Mouse (Mus musculus) embryonic facial prominence, embryonic 13.5 days (tissue): ENCODE data around the gene Fiz1. TPM values are rescaled to one million over a fixed set of nuclear protein-coding genes. Genes with fewer than 3 reads are reported as not detected.
A peak's percentile ranks its signal among the peaks of the same experiment; 100 is the strongest.

Experiments
- ATAC-seq: fragments of 200-750 bp; cut with Nextera tagmentation; 2 replicates; pipeline ENCODE4 v1.8.0; 2017; ENCODE audit warnings: low read depth; ENCODE audit not compliant: insufficient number of reproducible peaks, insufficient read depth, low FRiP score, low TSS enrichment
- H3K27ac ChIP-seq: fragments of 300-500 bp; sonication (generic); 2 replicates; pipeline ENCODE4 v1.5.1; 2015; ENCODE audit warnings: moderate library complexity, mild to moderate bottlenecking, inconsistent platforms
- H3K27me3 ChIP-seq: fragments of 300-500 bp; sonication (generic); 2 replicates; pipeline ENCODE4 v1.6.1; 2015; ENCODE audit warnings: mild to moderate bottlenecking, inconsistent platforms
- H3K36me3 ChIP-seq: fragments of 300-500 bp; sonication (generic); 2 replicates; pipeline ENCODE4 v1.6.1; 2015; ENCODE audit warnings: mild to moderate bottlenecking, inconsistent platforms
- H3K4me1 ChIP-seq: fragments of 300-500 bp; sonication (generic); 2 replicates; pipeline ENCODE4 v1.6.1; 2015; ENCODE audit warnings: inconsistent platforms
- H3K4me2 ChIP-seq: fragments of 300-500 bp; sonication (generic); 2 replicates; pipeline ENCODE4 v1.6.1; 2015; ENCODE audit warnings: moderate library complexity, mild to moderate bottlenecking, inconsistent platforms
- H3K4me3 ChIP-seq: fragments of 300-500 bp; sonication (generic); 2 replicates; pipeline ENCODE4 v1.5.1; 2015; ENCODE audit warnings: mild to moderate bottlenecking, inconsistent platforms
- H3K9ac ChIP-seq: fragments of 300-500 bp; sonication (generic); 2 replicates; pipeline ENCODE4 v1.6.1; 2015; ENCODE audit warnings: mild to moderate bottlenecking, inconsistent platforms
- H3K9me3 ChIP-seq: fragments of 300-500 bp; sonication (generic); 2 replicates; pipeline ENCODE4 v1.6.1; 2016; ENCODE audit warnings: inconsistent platforms
- WGBS: fragments of 180-500 bp; shearing (Covaris S2); methylation state at CpG from one replicate; pipeline ENCODE4 v1.1.7; 2015; ENCODE audit warnings: mixed read lengths; 5-methylcytosine and 5-hydroxymethylcytosine counted together
- polyA plus RNA-seq: library from polyadenylated mRNA; unstranded; fragments of >200 nt; fragmentation: Nextera tagmentation; extraction: Ambion mirVana; gene quantifications from 2 replicates; pipeline ENCODE4 v1.2.1, GENCODE M21; 2015

Fiz1 gene
- polyA plus RNA-seq, 1 experiment from 2014 or later = 47.9 TPM

DNA sequence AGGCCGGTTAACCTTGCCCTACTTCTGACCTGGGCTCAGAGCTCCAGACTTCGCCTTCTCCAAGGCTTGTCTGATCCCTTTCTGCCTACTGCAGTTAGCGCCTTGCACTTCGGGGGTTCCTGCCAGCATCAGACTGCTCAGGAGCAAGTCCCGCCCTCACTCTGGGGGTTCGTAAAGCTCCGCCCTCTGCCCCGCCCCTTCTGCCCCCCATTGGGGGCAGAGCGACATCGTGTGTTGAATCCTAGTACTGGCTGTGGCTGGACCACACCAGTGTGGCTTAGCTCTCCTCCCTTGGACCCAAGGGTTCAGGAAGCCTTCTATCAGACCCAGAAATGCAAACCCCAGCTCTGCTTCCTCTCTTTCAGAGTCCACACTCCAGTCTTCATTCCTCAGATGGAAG, 50.2 kb downstream of the Fiz1 start, which contains the start of gene Sbk2:
Gene Sbk2, minus strand, starts transcription at position 135 of the 400 bp plus-strand sequence.
- Histone ChIP-seq H3K9ac (no peak within 1 kb of the TSS), H3K4me1 (no peaks in the 10 kb centered on the region), H3K4me2 (peak within 1 kb of the TSS; percentile 38), H3K36me3 (no peaks in the 10 kb centered on the region), H3K27ac (no peak within 1 kb of the TSS), H3K4me3 (0 out of 2 replicates have a peak within 1 kb of the TSS, but pooled peaks have one; percentile 12), H3K9me3 (no peaks in the 10 kb centered on the region), H3K27me3 (no peaks in the 10 kb centered on the region; the same call in 1 of the 2 replicates)
- 5% methylated on average over 10 of the region's 10 CpGs for WGBS
- no peak; the same call in 1 of the 2 replicates for ATAC-seq

DNA sequence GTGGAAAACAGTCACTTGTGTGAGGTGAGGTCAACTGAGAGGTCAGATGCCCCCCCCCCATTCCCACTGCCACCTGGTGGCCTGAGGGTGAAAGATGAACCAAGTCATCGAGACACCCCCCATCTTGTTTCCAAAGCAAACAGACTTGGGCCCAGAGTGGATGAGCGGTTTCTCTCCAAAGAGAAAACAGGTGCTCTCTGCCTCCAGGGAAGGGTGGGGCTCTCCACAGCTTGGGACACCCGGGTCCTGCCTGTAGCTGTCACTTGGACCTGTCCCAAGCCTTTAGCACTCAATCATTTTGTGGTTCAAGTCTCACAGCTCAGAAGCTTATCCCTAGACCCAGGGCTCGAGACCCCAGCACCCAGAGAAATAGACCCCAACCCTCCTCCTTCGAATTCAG, 51.0 kb downstream of the Fiz1 start:
- H3K4me2 ChIP-seq = no peak overlapping the region
- no peak overlapping the region for H3K9ac ChIP-seq
- ATAC-seq = no peak
- no peak overlapping the region for H3K4me3 ChIP-seq
- H3K27ac ChIP-seq = no peak overlapping the region
- H3K9me3 ChIP-seq = no peaks in the 10 kb centered on the region
- no peaks in the 10 kb centered on the region for H3K4me1 ChIP-seq
- WGBS = 57% methylated on average over 5 of the region's 5 CpGs
- no peaks in the 10 kb centered on the region; the same call in 1 of the 2 replicates for H3K27me3 ChIP-seq
- no peaks in the 10 kb centered on the region for H3K36me3 ChIP-seq

DNA sequence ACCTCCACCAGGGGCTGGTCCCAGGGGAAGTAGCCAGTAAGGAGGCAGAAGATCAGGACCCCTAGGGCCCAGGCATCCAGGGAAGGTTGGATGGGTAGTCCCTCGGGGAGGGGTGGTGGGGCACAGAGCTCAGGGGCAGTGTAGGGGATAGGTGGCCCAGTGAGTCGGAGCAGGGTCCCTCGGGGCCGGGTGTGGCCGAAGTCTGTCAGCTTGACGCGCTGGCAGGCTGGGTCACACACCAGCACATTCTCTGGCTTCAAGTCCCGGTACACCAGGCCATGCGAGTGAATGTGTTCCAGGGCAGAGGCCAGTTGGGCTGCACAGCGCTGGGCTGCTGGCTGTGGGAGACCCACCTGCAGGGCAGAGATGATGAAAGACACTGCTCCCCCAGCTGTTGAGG, 57.1 kb downstream of the Fiz1 start:
- Histone ChIP-seq H3K27ac (no peak overlapping the region), H3K27me3 (peaks cover 6% of the 10 kb centered on the region; the same call in 1 of the 2 replicates), H3K4me1 (no peaks in the 10 kb centered on the region), H3K4me2 (no peak overlapping the region), H3K9ac (0 out of 2 replicates have a peak overlapping the region, but pooled peaks have one; percentile 36), H3K4me3 (no peak overlapping the region), H3K36me3 (no peaks in the 10 kb centered on the region), H3K9me3 (no peaks in the 10 kb centered on the region)
- no peak; the same call in 1 of the 2 replicates for ATAC-seq
- 77% methylated on average over 10 of the region's 10 CpGs for WGBS

Other genes starting within 250 kb of the Fiz1 start
- not detected in 2 replicates for gene Fam71e2, start 243.4 kb downstream of the Fiz1 start, polyA plus RNA-seq
- not detected in 2 replicates for gene Il11, start 231.8 kb downstream of the Fiz1 start, polyA plus RNA-seq
- gene Tmem190, start 231.8 kb downstream of the Fiz1 start, polyA plus RNA-seq = not detected in 2 replicates
- 6.3 and 7.2 TPM in 2 replicates for gene Tmem238, start 225.0 kb downstream of the Fiz1 start, polyA plus RNA-seq
- gene Rpl28, start 221.8 kb downstream of the Fiz1 start, polyA plus RNA-seq = 335 and 398 TPM in 2 replicates
- 347 and 400 TPM in 2 replicates for gene Ube2s, start 202.1 kb downstream of the Fiz1 start, polyA plus RNA-seq
- 0.39 and 0.63 TPM in 2 replicates for gene Shisa7, start 170.0 kb downstream of the Fiz1 start, polyA plus RNA-seq
- 5.9 and 6.5 TPM in 2 replicates for gene Isoc2b, start 144.4 kb downstream of the Fiz1 start, polyA plus RNA-seq
- 1.3 TPM in 2 replicates for gene Isoc2a, start 137.5 kb downstream of the Fiz1 start, polyA plus RNA-seq
- gene Gm36210, start 108.2 kb downstream of the Fiz1 start, polyA plus RNA-seq = 0.15 TPM in 1 of 2 replicates, not detected in the other
- 4.3 and 4.8 TPM in 2 replicates for gene Zfp628, start 99.5 kb downstream of the Fiz1 start, polyA plus RNA-seq
- gene Nat14, start 92.7 kb downstream of the Fiz1 start, polyA plus RNA-seq = 3.3 and 4.6 TPM in 2 replicates
- 0.51 and 0.62 TPM in 2 replicates for gene Ssc5d, start 88.9 kb downstream of the Fiz1 start, polyA plus RNA-seq
- 0.18 TPM in 1 of 2 replicates, not detected in the other for gene Sbk2, start 50.3 kb downstream of the Fiz1 start, polyA plus RNA-seq
- gene Sbk3, start 43.5 kb downstream of the Fiz1 start, polyA plus RNA-seq = 0.08 TPM in 1 of 2 replicates, not detected in the other
- 38.4 and 42.0 TPM in 2 replicates for gene Zfp579, start 18.5 kb downstream of the Fiz1 start, polyA plus RNA-seq
- gene Zfp524, start 282 bp downstream of the Fiz1 start, polyA plus RNA-seq = 10.3 and 12.0 TPM in 2 replicates
- 1.2 TPM in 1 of 2 replicates, not detected in the other for gene Gm44973, start 799 bp upstream of the Fiz1 start, polyA plus RNA-seq
- gene Zfp865, start 5.7 kb upstream of the Fiz1 start, polyA plus RNA-seq = 7.7 and 7.9 TPM in 2 replicates
- gene Ccdc106, start 5.9 kb upstream of the Fiz1 start, polyA plus RNA-seq = 46.1 and 55.4 TPM in 2 replicates
- not detected in 2 replicates for gene 4632433K11Rik, start 19.4 kb upstream of the Fiz1 start, polyA plus RNA-seq
- 5.6 and 5.9 TPM in 2 replicates for gene Zfp784, start 23.7 kb upstream of the Fiz1 start, polyA plus RNA-seq
- gene Zfp580, start 36.8 kb upstream of the Fiz1 start, polyA plus RNA-seq = 44.7 and 45.9 TPM in 2 replicates
- gene U2af2, start 47.4 kb upstream of the Fiz1 start, polyA plus RNA-seq = 137 and 155 TPM in 2 replicates
- 63.8 and 70.5 TPM in 2 replicates for gene Epn1, start 65.5 kb upstream of the Fiz1 start, polyA plus RNA-seq
- not detected in 2 replicates for gene Rfpl4, start 102.3 kb upstream of the Fiz1 start, polyA plus RNA-seq
- gene Rasl2-9, start 111.3 kb upstream of the Fiz1 start, polyA plus RNA-seq = 0.35 and 0.80 TPM in 2 replicates
- gene Vmn1r55, start 135.0 kb upstream of the Fiz1 start, polyA plus RNA-seq = 0.03 TPM in 1 of 2 replicates, not detected in the other
- gene Vmn1r56, start 182.1 kb upstream of the Fiz1 start, polyA plus RNA-seq = not detected in 2 replicates
- not detected in 2 replicates for gene Vmn1r57, start 203.8 kb upstream of the Fiz1 start, polyA plus RNA-seq